In genomic region chr3:138515656-138516370, GRCm38 (mm10) we compare ENCODE assay signal across 13 mouse cellular contexts. TPM values are rescaled to one million over a fixed set of nuclear protein-coding genes. Genes with fewer than 3 reads are reported as not detected.
A peak's percentile ranks its signal among the peaks of the same experiment; 100 is the strongest.
DNase-seq lines count a peak whose midpoint lies in the region; ATAC-seq and TF ChIP-seq lines count a peak whose summit lies in the region.
"Had no signal": no experiment of that assay in that cellular context is flagged by ENCODE, and none has a peak within 500 bp of the region (broad histone marks: within the 10 kb centered on the region; RNA-seq: fewer than 3 reads in every experiment).

No protein-coding gene starts in this region.

- no peak overlapping the region for H3K9ac ChIP-seq in forebrain, postnatal 0 days
- H3K9ac ChIP-seq in neural tube, embryonic 12.5 days: no peak overlapping the region
- H3K9ac ChIP-seq: liver, embryonic 14.5 days had no signal

- peak; percentile 56 for ATAC-seq in forebrain, postnatal 0 days
- peak; percentile 65 for ATAC-seq in neural tube, embryonic 12.5 days (ENCODE audit: low FRiP score, low read depth)
- no peak for ATAC-seq in CD4-positive, CD25-positive, alpha-beta regulatory T cell, adult 4 months
- ATAC-seq: Patski had no signal

- H3K9me3 ChIP-seq in forebrain, postnatal 0 days (ENCODE audit: low read length): no peaks in the 10 kb centered on the region
- H3K9me3 ChIP-seq in neural tube, embryonic 12.5 days: no peaks in the 10 kb centered on the region

- peak; percentile 7 for DNase-seq in lung, postnatal 10 days
- DNase-seq in lung, postnatal 36 days: no peak
- peak; percentile 67 to 81 for DNase-seq in adrenal gland, postnatal 36 days
- no peak for DNase-seq in forebrain, postnatal 0 days
- no peak for DNase-seq in layer of hippocampus, adult 18-20 months (ENCODE audit: low spot score in 2 of 2)
- DNase-seq in c-Kit-positive CD71-positive TER-119-positive erythroid progenitor cells, embryonic 14.5 days (ENCODE audit: low spot score): no peak
- DNase-seq: cerebellum, adult 9-11 months; retina, postnatal 1 day; thymus, postnatal 25 days had no signal

- H3K4me1 ChIP-seq in forebrain, postnatal 0 days (ENCODE audit: insufficient read depth): no peaks in the 10 kb centered on the region
- H3K4me1 ChIP-seq in neural tube, embryonic 12.5 days: 0 out of 2 replicates have a peak, but pooled peaks cover 15% of the 10 kb centered on the region

- no peak overlapping the region for H3K4me2 ChIP-seq in forebrain, postnatal 0 days (ENCODE audit: low read depth)
- no peak overlapping the region for H3K4me2 ChIP-seq in neural tube, embryonic 12.5 days (replicated peaks)

- H3K36me3 ChIP-seq in forebrain, postnatal 0 days (ENCODE audit: insufficient read depth): no peaks in the 10 kb centered on the region
- no peaks in the 10 kb centered on the region for H3K36me3 ChIP-seq in neural tube, embryonic 12.5 days

- H3K4me3 ChIP-seq in forebrain, postnatal 0 days (ENCODE audit: low read depth, low read length): no peak overlapping the region
- no peak overlapping the region for H3K4me3 ChIP-seq in neural tube, embryonic 12.5 days

- no peaks in the 10 kb centered on the region for H3K27me3 ChIP-seq in forebrain, postnatal 0 days (ENCODE audit: insufficient read depth, low read length)
- no peaks in the 10 kb centered on the region for H3K27me3 ChIP-seq in neural tube, embryonic 12.5 days (replicated peaks)
- H3K27me3 ChIP-seq: Patski had no signal

- H3K27ac ChIP-seq in forebrain, postnatal 0 days (ENCODE audit: low read depth, low read length): no peak overlapping the region
- no peak overlapping the region for H3K27ac ChIP-seq in neural tube, embryonic 12.5 days
- H3K27ac ChIP-seq: liver, embryonic 14.5 days had no signal

- TF ChIP-seq CTCF in forebrain, postnatal 0 days (IDR thresholded peaks at IDR 0.05; ENCODE audit: low read depth): no peak

- WGBS in forebrain, postnatal 0 days: 26% methylated on average over 10 of the region's 10 CpGs
- 27% methylated on average over 10 of the region's 10 CpGs for WGBS in neural tube, embryonic 12.5 days

RNA-seq across cellular contexts. Expression of gene Eif4e, which starts 10.2 kb away (rescaled TPM):
- total RNA-seq in adrenal gland, postnatal 36 days (2021): 100 to 1,000 TPM; 193 to 194 TPM
- total RNA-seq in forebrain, postnatal 0 days (2014; rRNA removed): 115 and 121 TPM in 2 replicates
- 322 and 355 TPM in 2 replicates for polyA plus RNA-seq in forebrain, postnatal 0 days (2015; fragmentation: Nextera tagmentation; extraction: Ambion mirVana)
- 309 and 317 TPM in 2 replicates for polyA plus RNA-seq in neural tube, embryonic 12.5 days (2016; fragmentation: Nextera tagmentation; extraction: Ambion mirVana)
- 100 to 1,000 TPM; 191 to 202 TPM for total RNA-seq in layer of hippocampus, adult 18-20 months (2021)
- 100 to 1,000 TPM; 250 to 332 TPM for polyA plus RNA-seq in CD4-positive, CD25-positive, alpha-beta regulatory T cell, adult 4 months (2017; shearing (Covaris generic))

RNA-seq across cellular contexts. Expression of gene Metap1, which starts 26.5 kb away (rescaled TPM):
- 10 to 100 TPM; 53.8 to 57.9 TPM for total RNA-seq in adrenal gland, postnatal 36 days (2021)
- 61.8 and 66.9 TPM in 2 replicates for total RNA-seq in forebrain, postnatal 0 days (2014; rRNA removed)
- 43.0 and 50.2 TPM in 2 replicates for polyA plus RNA-seq in forebrain, postnatal 0 days (2015; fragmentation: Nextera tagmentation; extraction: Ambion mirVana)
- polyA plus RNA-seq in neural tube, embryonic 12.5 days (2016; fragmentation: Nextera tagmentation; extraction: Ambion mirVana): 50.4 and 51.9 TPM in 2 replicates
- total RNA-seq in layer of hippocampus, adult 18-20 months (2021): 10 to 100 TPM; 43.8 to 45.0 TPM
- 10 to 100 TPM; 33.4 to 36.2 TPM for polyA plus RNA-seq in CD4-positive, CD25-positive, alpha-beta regulatory T cell, adult 4 months (2017; shearing (Covaris generic))

Comparison
In these comparisons a context has a peak if more than half of its experiments do, and no peak if none do; other contexts are left out.
1. DNase-seq: peak in lung, postnatal 10 days (single experiment) and adrenal gland, postnatal 36 days (2 of 2); none in lung, postnatal 36 days (single experiment), forebrain, postnatal 0 days (single experiment), layer of hippocampus, adult 18-20 months (0 of 2) and c-Kit-positive CD71-positive TER-119-positive erythroid progenitor cells, embryonic 14.5 days (single experiment).